Mouse (Mus musculus): ENCODE data around the gene Oxct2b.
A peak's percentile ranks its signal among the peaks of the same experiment; 100 is the strongest.
"Not testable (repeated sequence)": the region's sequence is repeated elsewhere in the genome, so short reads cannot be mapped to it uniquely, and the experiment has no call there.

Gene Oxct2b

DNA sequence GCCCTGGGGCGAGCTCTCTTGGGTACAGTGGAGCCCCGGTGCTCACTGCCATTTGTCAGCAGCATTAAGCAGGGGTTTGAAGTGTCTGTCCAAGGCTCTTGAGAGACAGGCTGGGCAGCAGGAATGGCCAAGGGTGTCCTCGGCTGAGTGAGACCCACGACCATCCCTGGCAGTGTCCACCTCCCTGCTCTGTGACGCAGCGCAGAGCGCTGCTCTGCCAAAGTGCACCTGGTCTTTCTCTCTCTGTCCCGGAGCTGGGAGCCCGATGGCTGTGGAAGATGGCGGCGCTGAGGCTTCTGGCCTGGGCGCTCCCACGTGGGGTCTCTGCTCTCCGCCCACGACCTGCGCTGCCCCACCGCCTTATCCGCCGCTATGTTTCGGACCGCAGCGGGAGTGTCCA, at the start of gene Oxct2b:
TSS of gene Oxct2b (plus strand) at position 256 of the 400 bp plus-strand sequence.
- DNase-seq (ENCODE audit: low read depth, low spot score): no peak

DNA sequence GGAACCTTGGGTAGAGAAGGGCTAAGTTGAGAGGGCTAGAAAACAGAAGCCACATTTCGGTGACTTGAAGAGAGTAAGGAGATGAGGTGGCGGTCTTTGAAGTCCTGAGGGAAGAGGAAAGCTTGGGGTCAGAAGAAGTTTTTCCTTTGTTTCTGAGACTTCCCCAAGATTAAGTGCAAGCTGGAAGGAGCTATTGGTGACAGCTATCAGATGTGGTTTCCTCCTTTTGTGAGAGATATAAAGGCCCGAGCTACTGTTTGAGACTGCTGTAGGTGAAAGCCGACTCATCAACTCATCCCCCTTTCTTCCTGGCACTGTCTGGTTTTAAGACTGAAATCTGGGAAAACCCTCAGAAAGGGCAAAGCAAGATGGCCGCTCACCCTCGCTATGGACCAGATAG, 47.4 kb upstream of the Oxct2b start:
- DNase-seq (ENCODE audit: low read depth, low spot score): no peak

DNA sequence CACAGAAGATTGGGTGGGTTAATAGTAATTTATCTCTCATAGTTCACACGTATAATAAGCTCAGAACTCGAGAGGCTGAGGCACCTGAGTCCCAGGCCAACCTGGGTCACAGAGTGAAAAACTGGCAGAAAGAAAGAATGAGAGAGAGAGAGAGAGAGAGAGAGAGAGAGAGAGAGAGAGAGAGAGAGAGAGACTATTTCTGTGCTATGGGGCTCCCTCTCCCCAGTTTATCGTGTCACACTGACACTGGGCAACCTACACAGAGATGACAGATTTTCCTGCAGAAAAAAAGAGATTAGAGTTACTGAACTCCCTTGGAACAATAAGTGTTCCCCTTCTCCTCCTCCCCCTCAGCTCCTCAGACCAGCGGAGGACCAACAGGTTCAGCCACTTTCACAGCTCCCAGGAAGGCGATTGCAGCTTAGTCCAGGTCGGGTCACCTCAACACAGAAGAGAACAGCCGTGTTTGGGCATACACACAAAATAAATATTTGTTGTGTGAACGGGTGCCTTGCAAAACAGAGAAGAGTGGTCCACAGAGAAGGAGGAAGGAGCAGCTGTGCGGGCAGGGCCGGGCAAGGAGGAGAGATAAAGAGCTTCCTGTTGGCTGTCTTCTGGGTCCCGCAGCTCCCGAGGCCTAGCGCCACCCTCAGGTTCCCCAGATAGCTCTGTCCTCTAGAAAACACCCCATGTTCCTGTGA, 44.6 kb upstream of the Oxct2b start:
- peak; percentile 24 for DNase-seq (ENCODE audit: low read depth, low spot score)

DNA sequence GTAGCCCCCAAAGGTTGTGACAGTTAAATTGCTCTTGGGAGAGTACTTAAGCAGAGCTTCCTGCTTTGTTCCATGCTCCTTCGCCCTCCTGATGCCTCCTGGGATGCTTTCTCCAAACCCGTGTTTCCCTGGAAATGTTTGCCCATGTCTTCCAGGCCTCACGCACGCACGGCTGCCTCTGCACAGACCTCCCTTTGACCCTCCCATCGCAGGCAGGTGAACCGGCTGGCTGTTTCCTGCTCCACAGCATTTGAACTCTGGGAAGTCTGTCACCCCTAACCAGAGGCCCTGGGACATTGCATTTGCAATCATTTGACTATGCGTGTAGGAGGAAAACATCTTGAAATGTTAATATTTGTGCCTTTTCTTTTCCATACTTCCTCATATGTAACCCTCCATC, 39.1 kb upstream of the Oxct2b start:
- DNase-seq (ENCODE audit: low read depth, low spot score): no peak

DNA sequence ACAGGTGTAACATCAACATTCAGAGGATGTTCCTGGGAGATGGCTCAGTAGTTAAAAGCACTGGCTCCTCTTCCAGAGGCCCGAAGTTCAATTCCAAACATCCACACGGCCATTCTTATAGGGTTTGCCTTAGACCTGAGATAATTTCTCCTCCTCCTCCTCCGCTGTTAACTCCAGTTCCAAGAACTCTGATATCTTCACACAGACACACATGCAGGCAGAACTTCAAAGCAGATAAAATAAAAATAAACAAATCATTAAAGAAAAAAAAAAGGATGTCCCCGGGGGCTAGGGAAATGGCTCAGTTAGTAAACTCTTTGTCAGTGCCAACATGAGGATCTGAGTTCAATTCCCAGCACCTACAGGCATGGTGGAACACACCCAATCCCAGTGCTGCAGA, 37.8 kb upstream of the Oxct2b start:
- DNase-seq (ENCODE audit: low read depth, low spot score): no peak

DNA sequence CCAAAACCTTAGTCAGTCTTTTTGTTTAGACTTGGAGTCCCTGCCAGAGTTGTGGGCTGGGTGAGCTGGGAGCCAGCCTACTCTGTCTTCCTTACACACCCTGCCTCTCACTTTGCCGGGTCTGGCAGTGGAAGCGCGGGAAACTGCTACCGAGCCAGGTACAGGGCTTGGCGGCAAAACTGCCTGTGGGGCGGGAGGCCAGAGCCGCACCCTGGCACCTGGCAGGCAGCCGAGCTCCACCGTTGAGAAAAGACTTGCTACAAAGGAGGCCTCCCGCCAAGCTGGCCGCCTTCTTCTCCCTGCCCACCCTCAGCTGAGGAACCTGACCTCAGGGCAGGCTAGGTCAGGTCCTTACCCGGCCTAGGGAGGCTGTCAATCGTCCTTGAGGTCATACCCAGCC, 35.3 kb upstream of the Oxct2b start:
- no peak for DNase-seq (ENCODE audit: low read depth, low spot score)

DNA sequence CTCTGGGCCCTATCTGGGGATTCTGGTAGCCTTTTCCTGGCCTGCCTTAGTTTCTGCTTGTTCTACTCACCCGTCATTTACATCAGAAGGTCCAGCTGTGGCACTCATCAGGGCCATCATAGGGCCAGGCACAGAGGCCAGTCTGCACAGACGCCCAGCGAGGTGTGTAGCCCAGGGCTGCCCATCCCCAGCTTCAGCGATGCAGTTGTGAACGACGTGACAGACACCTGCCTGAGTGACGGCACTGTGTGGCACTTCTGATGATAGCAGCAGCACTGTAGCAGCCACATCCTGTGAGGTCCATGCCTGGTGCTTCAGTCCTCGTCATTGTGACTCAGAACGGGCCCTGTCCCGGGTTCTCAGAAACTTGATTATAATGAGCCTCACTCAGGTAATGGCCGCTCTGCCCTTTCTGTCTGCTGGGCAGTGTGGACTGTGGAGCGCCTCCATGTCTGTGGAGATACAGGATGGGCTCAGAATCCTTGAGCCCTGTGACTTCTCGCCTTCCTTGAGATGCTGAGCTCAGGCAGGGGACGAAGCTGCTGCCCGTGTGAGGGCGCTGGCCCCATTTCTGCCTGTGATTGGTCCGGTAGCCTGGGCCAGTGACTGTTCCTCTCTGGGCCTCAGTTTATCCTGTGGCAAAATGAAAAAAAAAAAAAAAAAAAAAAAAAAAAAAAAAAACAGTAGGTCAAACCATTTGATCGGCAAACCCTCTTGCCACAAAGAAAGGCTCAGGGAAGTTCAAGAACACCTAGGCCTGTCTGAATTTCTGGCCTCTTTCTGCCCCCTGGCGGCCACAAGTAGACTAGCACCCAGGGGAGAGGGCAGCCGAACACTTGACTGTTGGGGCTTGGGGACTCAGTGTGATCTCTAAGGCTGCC, 33.5 kb upstream of the Oxct2b start:
- DNase-seq (ENCODE audit: low read depth, low spot score): peak; percentile 66

DNA sequence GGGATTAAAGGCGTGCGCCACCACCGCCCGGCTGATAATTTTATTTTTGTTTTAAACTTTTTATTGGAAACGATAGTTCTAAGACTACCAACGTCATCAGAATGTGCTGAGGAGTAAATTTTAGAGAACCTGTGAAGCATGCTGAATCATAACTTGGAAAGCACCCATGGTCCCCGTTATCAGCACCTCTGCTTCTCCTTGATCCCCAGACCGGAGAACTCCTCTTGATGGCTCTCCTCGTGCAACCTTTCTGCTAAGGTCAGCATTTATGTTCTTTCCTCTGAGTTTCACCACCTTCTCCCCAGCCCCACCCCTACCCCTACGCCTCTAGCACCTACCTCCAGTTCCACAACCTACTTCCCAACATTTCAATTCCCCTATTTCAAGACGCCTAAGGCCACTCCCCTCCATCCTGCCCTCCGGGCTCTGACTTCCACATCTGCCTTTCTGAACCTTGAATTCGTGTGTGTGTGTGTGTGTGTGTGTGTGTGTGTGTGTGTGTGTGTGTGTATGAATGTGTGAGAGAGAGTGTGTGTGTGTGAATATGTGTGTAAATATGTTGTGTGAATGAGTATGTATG, 32.7 kb upstream of the Oxct2b start:
- DNase-seq (ENCODE audit: low read depth, low spot score): no peak

DNA sequence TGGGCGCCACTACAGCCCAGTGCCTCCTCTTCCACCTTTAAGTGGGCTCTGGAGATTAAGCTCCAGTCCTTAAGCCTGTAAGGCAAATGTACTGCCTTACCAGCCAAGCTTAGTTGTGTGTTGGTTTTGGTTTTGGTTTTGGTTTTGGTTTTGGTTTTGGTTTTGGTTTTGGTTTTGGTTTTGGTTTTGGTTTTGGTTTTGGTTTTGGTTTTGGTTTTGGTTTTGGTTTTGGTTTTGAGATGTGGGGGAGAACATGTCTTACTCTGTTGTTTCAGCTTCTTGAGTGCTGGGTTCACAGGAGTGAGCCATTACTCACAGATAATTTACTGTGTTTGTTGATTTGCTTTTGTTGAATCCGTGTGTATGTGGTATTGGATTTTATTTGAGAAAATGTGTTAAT, 30.8 kb upstream of the Oxct2b start:
- DNase-seq (ENCODE audit: low read depth, low spot score): no peak

DNA sequence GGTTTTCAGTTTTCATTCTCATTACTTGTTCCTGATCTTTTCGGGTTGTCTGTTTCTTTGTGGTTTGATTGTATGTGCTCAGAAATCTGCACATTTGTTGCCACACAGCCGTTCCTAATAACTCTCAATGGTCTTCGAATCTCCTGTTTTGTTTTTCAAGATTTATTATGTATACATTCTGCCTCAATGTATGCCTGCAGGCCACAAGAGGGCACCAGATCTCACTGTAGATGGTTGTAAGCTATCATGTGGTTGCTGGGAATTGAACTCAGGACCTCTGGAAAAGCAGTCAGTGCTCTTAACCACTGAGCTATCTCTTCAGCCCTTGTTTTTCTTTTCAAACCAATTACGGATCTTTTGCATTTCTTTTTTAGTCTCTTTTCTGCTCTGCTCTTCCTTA, 29.7 kb upstream of the Oxct2b start:
- no peak for DNase-seq (ENCODE audit: low read depth, low spot score)

DNA sequence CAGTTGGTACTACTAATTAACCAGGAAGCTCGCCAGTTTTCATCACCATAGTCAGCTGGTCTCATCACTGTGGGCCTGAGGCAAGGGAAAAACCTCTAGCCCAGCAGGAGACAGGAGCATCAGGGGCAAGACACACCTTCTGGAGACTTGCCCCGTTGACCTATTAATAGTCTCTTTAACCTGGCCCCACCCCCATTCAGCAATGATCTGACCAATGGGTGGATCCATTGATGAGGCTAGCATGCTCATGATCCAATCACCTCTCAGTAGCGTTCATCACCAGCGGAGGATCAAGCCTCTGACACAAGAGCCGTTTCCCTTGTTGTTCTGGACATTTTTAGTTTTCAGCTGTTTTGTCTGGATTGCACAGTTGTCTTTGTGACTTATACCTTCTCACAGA, 23.4 kb upstream of the Oxct2b start:
- DNase-seq (ENCODE audit: low read depth, low spot score): no peak

DNA sequence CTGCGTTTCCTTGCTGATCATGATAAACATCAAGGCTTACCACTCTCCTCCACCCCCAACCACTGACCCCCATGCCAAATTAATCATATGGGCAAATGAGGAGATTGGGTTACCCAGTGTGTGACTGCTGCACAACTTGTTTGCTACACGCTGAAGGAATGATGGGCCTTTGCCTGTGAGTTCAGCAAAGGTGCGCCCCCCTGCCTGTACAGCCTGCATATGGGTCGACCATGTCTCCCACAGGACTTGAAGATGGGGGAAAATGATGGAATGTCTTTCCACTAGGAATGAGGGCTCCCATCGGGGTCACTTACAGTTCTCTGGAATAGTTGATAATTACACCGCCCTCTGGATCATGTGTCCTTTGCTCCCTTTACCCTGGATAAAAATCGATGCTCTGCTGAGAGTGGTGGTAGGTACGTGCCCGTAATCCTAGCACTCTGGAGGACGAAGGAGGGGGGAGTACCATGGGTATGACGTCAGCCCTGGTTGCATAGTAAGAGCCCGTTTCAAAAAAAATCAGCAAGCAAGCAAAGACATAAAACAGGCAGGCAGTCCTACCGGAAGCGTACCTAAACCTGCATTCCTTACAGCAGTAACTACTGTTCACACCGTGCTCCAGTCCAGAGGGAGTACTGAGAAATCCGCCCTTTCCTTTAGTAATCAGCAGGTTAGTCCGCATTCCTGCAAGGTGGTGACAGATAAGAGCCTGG, 22.8 kb upstream of the Oxct2b start:
- DNase-seq (ENCODE audit: low read depth, low spot score): no peak

DNA sequence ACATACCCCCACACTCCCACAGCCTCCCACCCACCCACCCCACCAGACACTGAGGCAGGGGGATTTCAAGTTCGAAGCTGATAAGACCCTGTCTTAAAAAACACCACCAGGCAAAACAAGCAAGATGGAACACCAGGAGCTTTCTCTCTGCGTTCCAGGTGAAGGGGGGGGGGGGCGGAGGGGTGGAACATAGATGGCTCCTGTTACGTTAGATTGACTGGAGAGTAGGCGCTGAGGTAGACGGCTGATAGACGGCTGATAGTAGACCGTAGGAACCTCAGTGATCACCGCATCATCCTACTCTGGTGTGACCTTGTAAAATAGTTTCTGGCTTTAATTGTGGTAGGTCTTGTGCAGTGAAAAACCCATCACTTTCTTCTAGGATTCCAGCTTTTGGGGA, 22.2 kb upstream of the Oxct2b start:
- DNase-seq (ENCODE audit: low read depth, low spot score): no peak

DNA sequence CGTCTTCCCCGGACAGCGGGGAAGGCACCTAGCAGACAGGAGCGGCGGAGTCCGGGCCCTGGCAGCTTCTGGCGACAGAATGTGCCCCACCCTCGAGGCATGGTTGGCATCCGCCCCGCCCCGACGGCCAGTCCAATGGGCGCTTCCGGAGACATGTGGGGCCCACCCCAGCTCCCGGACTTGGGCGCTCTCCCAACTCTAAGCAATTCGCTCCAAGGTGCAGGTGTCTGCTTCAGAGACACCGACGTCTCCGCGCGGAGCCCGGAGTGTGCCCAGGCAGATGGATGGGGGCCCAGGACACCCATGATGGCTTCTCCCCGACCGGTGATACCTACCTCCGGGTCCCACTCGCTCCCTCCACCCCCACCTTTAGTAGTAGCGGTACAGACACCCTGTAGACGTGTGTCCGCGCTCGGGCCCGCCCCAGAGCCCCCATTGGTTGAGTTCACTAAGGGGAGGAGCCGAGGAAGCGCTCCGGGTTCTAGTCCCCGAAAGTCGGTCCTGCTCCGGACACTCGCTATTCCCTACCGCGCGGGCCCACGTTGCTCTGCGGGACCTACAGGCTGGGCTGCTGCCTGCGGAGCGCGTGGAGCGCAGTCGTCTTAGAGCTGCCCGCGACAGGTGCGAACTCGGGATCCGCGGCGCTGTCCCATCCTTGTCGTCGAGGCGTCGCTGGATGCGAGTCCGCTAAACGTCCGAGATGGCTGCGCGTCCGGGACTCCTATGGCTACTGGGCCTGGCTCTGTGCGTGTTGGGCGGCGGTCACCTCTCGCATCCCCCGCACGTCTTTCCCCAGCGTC, 11.2 kb upstream of the Oxct2b start, which contains the start of gene Bmp8b:
TSS of gene Bmp8b (plus strand) at position 515 of the 800 bp plus-strand sequence.
- DNase-seq (ENCODE audit: low read depth, low spot score): no peak

DNA sequence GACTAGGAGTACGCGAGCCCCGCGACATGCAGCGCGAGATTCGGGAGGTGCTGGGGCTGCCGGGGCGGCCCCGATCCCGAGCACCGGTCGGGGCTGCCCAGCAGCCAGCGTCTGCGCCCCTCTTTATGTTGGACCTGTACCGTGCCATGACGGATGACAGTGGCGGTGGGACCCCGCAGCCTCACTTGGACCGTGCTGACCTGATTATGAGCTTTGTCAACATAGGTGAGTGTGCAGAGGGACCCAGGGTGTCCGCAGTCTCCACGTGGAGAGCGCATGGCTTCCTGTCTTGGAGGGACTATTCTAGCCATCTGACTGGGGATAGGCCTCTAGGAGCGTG, 10.6 kb upstream of the Oxct2b start:
- DNase-seq (ENCODE audit: low read depth, low spot score): no peak

DNA sequence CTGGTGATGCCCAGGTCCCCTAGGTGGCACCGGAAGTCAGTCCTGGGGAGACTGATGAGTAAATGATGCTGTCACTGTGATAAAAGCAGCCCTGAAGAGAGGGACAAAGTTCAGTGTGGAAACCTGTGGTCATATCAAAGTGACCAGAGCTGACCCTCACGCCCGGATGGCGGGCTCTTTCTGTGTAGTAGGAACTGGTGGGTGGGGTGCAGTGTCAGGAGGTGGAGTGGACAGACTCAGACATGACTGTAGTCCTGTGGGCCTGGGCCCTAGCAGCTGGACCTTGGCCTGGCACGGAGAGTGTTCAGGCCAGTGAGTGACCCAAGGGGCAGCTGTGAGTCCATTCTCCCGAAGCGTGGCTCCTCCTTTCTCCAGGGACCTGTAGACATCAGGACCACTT, 10.1 kb upstream of the Oxct2b start:
- not testable (repeated sequence) for DNase-seq (ENCODE audit: low read depth, low spot score)

DNA sequence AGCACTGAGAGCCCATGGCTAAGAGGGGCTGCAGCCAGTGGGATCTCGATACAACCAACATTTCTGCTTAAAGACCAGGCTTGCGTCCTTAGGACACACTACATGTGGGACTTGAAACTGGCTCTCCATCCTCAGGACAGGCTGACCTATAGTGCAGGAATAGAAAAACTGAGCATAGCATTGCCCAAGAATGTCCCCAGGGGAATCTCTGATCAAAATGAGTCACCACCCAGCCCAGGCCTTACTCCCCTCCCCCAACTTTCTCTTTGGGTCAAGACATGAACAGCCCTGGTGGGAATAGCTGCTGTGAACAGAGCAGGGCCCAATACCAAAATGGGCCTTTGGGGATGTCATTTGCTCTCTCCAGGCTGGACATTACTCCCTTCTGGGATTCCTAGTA, 9.2 kb upstream of the Oxct2b start:
- peak; percentile 80 for DNase-seq (ENCODE audit: low read depth, low spot score)

DNA sequence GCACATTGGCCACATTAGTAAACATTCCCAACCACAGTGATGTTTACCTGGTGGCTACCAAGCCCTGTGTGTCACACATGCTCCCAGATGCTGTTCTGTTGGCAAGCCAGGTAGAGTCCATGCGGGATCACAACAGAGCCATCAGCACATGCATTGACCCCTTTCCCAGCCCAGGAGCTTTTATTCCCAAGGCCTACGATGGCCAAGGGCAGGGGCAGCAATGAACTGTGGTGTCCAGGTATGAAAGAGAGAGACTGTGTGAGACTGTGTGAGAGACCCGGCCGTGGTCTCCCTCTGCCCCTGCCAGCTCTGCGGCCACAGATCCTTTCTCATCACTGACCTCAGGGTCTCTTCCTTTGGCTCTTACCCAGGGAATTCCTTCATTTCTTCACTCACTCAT, 8.0 kb upstream of the Oxct2b start:
- DNase-seq (ENCODE audit: low read depth, low spot score): no peak

DNA sequence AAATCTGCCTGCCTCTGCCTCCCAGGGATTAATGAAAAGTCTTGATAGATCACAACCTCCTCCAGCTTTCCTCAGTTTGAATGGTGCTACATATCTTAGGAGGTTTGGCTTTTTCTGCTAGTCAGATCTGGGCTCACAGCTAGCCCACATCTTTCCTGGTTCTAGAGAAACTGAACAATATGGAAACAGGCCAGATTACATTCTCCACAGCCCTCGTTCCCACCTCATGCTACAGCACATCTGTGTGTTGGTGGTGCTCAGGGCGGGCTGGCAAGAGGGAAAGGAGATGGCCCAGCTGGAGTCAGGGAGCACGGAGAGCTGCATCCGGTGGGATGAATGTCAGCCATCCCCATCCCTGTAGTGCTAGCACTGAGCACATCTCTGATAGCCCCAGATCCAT, 5.3 kb upstream of the Oxct2b start:
- DNase-seq (ENCODE audit: low read depth, low spot score): no peak

DNA sequence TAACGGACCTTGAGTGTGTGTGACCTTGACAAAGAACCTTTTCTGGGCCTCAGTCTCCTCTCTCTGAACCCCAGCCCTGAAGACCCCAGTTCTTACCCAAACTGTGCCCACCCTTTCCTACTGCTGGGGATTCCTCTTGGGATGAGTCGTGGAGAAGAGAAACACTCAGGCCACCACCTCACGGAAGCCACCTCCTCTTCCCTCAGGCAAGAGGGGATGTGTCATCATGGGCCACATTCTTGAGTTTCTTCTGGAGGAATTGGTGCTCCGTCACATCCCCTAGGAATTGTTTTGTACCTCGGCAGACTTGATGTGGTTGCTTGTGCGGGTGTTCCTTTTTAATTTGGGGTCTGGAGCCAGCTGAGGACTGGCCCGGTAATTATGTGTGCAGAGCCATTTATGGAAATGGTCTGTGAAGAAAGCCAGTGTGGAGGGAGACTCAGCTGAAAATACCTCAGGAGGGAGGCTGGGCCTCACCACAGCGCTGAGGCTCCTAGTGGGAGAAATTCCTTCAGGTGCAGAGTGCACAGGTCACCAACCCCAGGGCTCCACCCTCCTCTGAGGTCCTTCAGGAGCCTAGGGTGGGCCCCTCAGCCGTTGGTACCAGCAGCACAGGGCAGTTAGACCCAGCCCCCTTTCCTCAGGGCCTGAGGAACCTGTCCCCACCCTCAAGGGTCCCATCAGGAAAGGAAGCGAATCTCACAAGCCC, 4.6 kb upstream of the Oxct2b start:
- DNase-seq (ENCODE audit: low read depth, low spot score): peak; percentile 58
